Mouse (Mus musculus) urinary bladder, adult 2 months (tissue): ENCODE results near the gene Samd4b. TPM values are rescaled to one million over a fixed set of nuclear protein-coding genes. Genes with fewer than 3 reads are reported as not detected.
A peak's percentile ranks its signal among the peaks of the same experiment; 100 is the strongest.
"Not testable (repeated sequence)": the region's sequence is repeated elsewhere in the genome, so short reads cannot be mapped to it uniquely, and the experiment has no call there.

Experiments used
- DNase-seq: peaks from one replicate; pipeline ENCODE4 v3.0.0; 2022; ENCODE audit warnings: low spot score
- polyA plus RNA-seq: library from polyadenylated mRNA; depleted of rRNA; stranded (reverse); fragments of >200 nt; gene quantifications from 2 replicates; pipeline ENCODE4 v1.2.3, GENCODE M21; 2012

The Samd4b gene
- polyA plus RNA-seq, 1 experiment: 49.9 TPM

GRCm38 (mm10) chr7:28398000-28398399, 199.9 kb downstream of the Samd4b start:
- DNase-seq: no peak

DNA sequence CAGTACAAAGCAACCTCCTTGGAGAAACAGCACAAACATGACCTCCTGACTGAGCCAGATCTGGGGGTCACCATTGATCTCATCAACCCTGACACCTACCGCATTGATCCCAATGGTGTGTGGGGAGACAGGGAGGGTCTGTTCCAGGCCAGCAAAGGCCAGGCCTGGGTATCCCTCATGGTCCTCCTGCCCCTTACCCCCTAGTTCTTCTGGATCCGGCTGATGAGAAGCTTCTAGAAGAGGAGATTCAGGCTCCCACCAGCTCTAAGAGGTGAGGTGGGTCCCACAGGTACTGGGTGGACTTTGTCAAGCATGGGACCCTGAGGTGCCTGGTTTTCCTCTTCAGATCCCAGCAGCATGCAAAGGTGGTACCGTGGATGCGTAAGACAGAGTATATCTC, 202.5 kb downstream of the Samd4b start:
- no peak for DNase-seq

DNA sequence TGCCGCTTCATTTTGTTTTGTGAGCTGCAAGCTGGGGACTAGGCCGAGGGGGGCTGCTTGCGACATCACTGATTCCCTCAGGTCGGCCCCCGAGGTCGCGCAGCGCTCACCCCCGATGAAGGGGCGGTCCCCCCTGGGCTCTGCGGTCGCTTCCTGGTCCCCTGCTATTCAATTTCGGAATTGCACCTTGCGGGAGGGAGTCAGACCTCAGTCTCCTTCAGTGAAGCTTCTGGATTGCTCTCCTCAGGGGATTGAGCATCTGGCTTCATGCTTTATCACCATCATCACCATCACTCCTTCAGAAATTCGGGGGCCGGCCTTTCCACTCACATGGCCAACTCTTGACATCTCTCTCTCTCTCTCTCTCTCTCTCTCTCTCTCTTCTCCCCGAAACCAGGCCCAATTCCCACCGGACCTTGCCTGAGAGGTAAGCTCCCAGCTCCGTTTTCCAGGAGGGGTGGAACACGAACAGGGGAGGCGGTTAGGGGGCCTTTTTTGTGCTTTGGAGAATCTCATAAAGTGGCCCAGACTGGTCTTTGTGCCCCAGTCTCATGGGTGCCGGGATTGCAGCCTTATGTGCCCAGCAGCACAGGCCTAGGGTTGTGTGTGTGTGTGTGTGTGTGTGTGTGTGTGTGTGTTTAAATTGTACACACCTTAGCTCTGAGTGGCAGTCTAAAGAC, 204.5 kb downstream of the Samd4b start:
- DNase-seq: no peak

DNA sequence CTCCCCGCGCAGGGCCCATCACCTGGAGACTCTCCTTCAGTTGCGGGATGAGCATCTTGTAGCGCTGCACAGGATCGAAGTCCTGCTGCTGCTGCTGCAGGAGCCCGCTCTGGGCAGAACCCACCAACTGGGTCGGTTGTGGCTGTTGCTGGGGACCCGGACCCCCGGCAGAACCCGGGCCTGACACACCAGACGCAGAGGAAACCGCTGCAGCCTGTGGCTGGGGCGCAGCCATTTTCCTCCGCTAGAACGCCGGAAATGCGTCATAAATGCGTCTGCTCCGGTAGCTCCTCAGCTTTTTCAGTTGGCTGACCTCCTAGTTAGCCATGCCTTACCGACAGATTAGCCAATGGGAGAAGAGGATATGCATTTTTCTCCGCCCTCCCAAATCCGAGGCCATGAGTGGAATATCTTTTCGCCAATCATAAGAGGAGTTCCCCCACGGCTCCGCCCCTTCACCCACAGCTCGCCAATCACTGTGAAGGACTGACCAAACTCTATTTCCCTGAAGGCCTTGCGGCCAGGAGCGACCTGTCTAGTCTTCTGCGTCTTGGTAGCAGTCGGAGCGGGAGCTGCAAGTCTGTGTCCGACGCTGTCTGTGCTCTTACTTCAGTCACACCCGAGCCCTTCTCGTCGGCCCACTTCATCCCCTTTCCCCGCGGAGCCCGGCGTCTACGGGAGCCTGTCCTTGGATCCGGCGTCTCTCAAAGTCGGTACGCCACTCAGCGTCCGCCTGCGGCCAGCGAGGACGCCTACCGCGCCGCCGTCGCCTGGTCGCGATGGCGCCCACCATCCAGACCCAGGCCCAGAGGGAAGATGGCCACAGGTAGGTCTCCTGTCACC, 205.3 kb downstream of the Samd4b start, which contains the start of the genes Med29 and Paf1:
TSS of gene Med29 (minus strand) at position 280 of the 843 bp plus-strand sequence.
TSS of gene Paf1 (plus strand) at position 523 of the 843 bp plus-strand sequence.
- peak; percentile 84 for DNase-seq

- DNase-seq: no peak
Measured at GRCm38 (mm10) chr7:28390331-28390730, 207.6 kb downstream of the Samd4b start.

- DNase-seq: not testable (repeated sequence)
Measured at GRCm38 (mm10) chr7:28387384-28387783, 210.6 kb downstream of the Samd4b start.

- not testable (repeated sequence) for DNase-seq
Measured at GRCm38 (mm10) chr7:28386877-28387276, 211.1 kb downstream of the Samd4b start.

- DNase-seq: peak; percentile 78
Measured at GRCm38 (mm10) chr7:28386462-28386861, 211.5 kb downstream of the Samd4b start.

DNA sequence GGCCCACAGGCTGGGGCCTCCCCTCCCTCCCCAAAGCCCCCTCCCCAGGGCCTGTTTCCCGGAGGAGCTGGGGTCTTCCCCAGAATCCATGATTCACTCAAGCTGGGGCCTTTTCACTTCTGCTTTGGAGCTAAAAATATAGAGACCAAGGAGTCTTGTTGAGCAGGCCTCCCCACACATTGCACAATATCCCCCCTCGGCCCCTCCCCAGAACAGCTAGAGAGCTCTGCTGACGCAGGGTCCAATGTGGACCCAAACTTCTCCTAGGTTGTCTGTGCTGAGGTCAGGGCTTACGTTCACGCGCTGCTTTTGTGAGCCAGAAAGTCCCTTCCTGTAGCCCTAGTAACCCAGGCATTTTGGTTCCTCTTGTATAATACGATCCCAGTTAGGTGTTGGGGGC, 211.9 kb downstream of the Samd4b start:
- DNase-seq: no peak

DNA sequence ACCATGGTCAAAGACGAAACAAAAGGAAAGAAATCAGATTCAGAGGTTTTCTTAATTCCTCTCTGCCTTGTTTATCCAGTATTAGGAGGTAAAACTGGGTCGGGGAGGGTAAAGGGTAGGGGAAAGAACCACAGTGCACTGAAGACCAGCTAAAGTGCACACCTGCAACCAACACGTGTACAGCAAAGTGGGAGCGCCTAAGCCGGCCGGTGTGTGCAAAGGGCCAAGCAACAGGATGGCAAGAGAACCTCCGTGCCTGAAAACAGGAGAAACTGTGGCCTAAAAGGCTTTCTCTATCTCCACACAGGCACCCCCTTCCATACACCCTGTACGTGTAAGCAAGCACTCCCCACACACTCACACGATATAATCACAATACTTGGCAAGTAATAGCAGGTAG, 212.7 kb downstream of the Samd4b start:
- DNase-seq: no peak

- DNase-seq: no peak
Measured at GRCm38 (mm10) chr7:28384162-28384561, 213.8 kb downstream of the Samd4b start.

DNA sequence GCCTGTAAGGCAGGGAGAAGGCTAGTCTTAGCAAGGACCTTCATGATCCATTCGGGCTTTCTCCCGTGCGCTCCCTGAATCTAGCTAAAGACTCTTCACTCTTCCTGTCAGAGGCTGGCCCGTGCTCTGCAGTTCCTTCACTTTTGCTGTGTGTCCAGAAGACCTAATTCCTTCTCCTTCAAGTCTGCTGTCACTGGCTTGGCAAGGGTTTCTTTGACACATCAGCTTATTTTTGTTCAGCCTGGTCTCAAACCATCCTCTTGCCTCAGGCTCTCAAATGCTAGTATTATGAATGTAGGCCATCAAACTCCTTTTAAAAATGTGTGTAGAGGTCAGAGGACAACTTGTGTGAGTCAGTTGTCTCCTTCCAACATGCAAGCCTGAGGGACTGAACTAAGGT, 214.3 kb downstream of the Samd4b start:
- no peak for DNase-seq

- DNase-seq: no peak
Measured at GRCm38 (mm10) chr7:28382981-28383396, 215.0 kb downstream of the Samd4b start.

DNA sequence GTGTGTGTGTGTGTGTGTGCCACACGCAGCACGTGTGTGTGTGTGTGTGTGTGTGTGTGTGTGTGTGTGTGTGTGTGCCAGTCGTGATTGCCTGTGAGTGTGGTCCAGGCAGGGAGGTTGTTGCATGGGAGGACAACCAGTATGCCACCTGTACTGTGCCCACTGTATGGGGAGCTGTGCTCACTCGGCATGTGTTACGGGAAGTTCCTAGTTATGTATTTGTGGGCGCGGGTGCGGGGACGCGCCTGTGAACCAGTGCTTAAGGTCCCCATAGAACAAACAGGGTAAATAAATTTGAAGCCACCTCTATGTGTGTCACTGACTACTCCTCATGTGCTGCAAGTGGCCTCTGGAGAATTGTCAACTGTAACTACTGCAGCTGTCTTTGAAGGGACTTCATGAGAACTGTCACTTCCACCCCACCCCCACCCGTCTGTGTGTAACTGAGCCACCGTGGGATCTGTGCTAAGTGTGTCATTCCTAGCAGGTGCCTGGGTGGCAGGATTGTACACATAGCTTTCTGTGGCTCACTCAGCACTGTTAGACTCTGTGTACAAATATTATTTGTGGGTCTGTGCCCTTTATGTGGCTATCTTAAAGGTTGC, 215.5 kb downstream of the Samd4b start:
- DNase-seq: no peak

GRCm38 (mm10) chr7:28381938-28382337, 216.0 kb downstream of the Samd4b start:
- peak; percentile 76 for DNase-seq

GRCm38 (mm10) chr7:28381017-28381790, 216.7 kb downstream of the Samd4b start:
- DNase-seq: peak; percentile 75

DNA sequence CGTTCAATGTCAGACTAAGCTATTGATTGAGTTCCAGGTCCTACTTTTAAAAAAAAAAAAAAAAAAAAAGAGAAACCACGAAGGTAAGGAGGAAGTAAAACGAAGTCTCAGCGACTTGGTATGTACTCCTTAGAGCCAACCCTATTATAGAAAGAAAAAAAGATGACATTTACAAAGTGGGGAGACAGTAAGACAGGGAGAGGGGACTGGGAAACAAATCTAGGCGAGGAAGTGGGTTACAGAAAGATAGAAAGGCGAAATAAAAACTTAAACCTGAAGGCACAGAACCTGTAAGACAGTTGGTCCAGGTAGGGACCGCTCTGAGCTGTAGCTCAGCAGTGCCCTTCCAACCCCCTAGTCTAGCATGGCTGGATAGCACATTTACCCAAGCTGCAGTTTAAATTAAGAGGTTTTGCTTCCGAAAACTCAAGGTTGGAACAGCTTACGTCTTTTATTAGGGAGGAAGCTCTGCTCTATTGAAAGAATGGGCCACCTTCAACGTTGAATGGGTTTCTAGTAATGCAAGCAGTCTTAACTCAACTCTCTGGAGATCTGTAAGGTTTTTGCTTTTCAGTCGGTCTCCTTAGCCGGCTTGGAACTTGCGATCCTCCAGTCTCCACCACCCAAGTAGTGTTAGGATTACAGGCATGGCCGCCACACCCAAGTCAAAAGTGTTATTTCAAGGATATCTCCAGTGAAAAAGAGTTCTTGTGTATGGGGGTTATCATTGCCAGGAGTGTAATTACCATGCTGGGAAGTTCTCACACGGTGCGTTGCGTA, 217.5 kb downstream of the Samd4b start, which contains the start of gene Zfp36:
TSS of gene Zfp36 (minus strand) at position 17 of the 780 bp plus-strand sequence.
- DNase-seq: no peak

- peak; percentile 97 for DNase-seq
Measured at GRCm38 (mm10) chr7:28378769-28379651, 218.9 kb downstream of the Samd4b start.

DNA sequence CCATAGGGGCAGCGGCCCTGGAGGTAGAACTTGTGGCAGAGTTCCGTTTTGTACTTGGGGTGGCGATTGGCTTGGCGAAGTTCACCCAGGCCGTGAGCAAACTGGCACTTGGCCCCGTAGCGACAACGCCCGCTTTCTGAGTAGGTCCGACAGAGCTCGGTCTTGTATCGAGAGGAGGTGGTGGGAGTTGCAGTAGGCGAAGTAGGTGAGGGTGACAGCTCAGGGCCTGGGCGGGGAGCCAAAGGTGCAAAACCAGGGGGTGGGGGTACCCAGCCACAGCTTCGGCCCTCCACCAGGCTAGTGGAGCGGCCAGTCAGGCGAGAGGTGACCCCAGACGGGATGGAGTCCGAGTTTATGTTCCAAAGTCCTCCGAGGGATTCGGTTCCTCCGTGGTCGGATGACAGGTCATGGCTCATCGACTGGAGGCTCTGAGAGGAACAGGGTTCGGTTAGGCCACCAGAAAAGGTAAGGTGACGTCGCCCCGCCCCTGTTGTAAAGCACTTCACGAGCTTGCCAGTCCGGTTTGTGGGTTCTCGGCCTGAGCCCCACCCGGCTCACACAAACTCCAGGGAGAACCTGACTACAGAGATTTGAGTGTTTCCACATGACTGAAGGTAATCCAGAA, 219.8 kb downstream of the Samd4b start:
- DNase-seq: peak; percentile 79
